Comparison of ENCODE assay signal across 8 mouse cellular contexts in genomic region chr17:27051514-27051913, GRCm38 (mm10). TPM values are rescaled to one million over a fixed set of nuclear protein-coding genes. Genes with fewer than 3 reads are reported as not detected.
DNase-seq lines count a peak whose midpoint lies in the region; ATAC-seq and TF ChIP-seq lines count a peak whose summit lies in the region.

No protein-coding gene starts in this region.

- TF ChIP-seq CTCF in intestine, postnatal 0 days (IDR thresholded peaks at IDR 0.05; ENCODE audit: low read depth) = no peak

- H3K9me3 ChIP-seq in embryonic facial prominence, embryonic 10.5 days = no peaks in the 10 kb centered on the region
- no peaks in the 10 kb centered on the region for H3K9me3 ChIP-seq in intestine, postnatal 0 days (ENCODE audit: control insufficient read depth)

- peaks cover 37% of the 10 kb centered on the region for H3K4me1 ChIP-seq in embryonic facial prominence, embryonic 10.5 days
- H3K4me1 ChIP-seq in intestine, postnatal 0 days (replicated peaks; ENCODE audit: control insufficient read depth, insufficient read depth, low read length) = peaks cover 20% of the 10 kb centered on the region; the same call in 1 of the 2 replicates

- H3K27ac ChIP-seq in embryonic facial prominence, embryonic 10.5 days (replicated peaks) = peak overlapping the region; percentile 76
- H3K27ac ChIP-seq in intestine, postnatal 0 days (ENCODE audit: low read depth, low read length) = peak overlapping the region; percentile 28

- WGBS in embryonic facial prominence, embryonic 10.5 days = 34% methylated on average over 11 of the region's 11 CpGs
- WGBS in intestine, postnatal 0 days = 20% methylated on average over 9 of the region's 11 CpGs

- H3K4me2 ChIP-seq in intestine, postnatal 0 days (replicated peaks; ENCODE audit: low read depth) = peak overlapping the region; percentile 61

- 0 out of 2 replicates have a peak overlapping the region, but pooled peaks have one; percentile 24 for H3K4me3 ChIP-seq in embryonic facial prominence, embryonic 10.5 days
- peak overlapping the region; percentile 29 for H3K4me3 ChIP-seq in intestine, postnatal 0 days (ENCODE audit: low read depth, low read length)

- peak overlapping the region; percentile 26; the same call in 1 of the 2 replicates for H3K9ac ChIP-seq in intestine, postnatal 0 days (ENCODE audit: low read depth, low read length)

- H3K27me3 ChIP-seq in embryonic facial prominence, embryonic 10.5 days (replicated peaks; ENCODE audit: low read depth, poor library complexity, severe bottlenecking) = peaks cover 8% of the 10 kb centered on the region
- no peaks in the 10 kb centered on the region for H3K27me3 ChIP-seq in intestine, postnatal 0 days (replicated peaks; ENCODE audit: control insufficient read depth, insufficient read depth, low read length)

- DNase-seq in heart, adult 11 months = peak; percentile 97
- no peak for DNase-seq in heart, adult 8-10 months (ENCODE audit: low spot score)
- DNase-seq in embryonic facial prominence, embryonic 10.5 days (ENCODE audit: low spot score) = peak; percentile 53
- peak; percentile 76 for DNase-seq in lung, postnatal 14 days
- DNase-seq in layer of hippocampus, adult 8-10 months (ENCODE audit: low spot score in 2 of 2) = no peak

- no peaks in the 10 kb centered on the region for H3K36me3 ChIP-seq in embryonic facial prominence, embryonic 10.5 days (replicated peaks)
- no peaks in the 10 kb centered on the region for H3K36me3 ChIP-seq in intestine, postnatal 0 days (ENCODE audit: control insufficient read depth, insufficient read depth)

- no peak for ATAC-seq in intestine, postnatal 0 days
- ATAC-seq in inflammation-experienced regulatory T-cells, adult 6 months = no peak
- no peak for ATAC-seq in cerebellum, adult (ENCODE audit: insufficient number of reproducible peaks, low FRiP score, low TSS enrichment)

RNA-seq across cellular contexts. Expression of gene Itpr3, which starts 5.6 kb away (rescaled TPM):
- 1 to 10 TPM; 5.0 to 8.7 (median 6.8) TPM for total RNA-seq in heart, adult 8-10 months (2022)
- 2.3 and 4.0 TPM in 2 replicates for polyA plus RNA-seq in embryonic facial prominence, embryonic 10.5 days (2016; fragmentation: Nextera tagmentation; extraction: Ambion mirVana)
- 6.1 and 7.2 TPM in 2 replicates for polyA plus RNA-seq in intestine, postnatal 0 days (2015; fragmentation: Nextera tagmentation; extraction: Ambion mirVana)
- 1 to 10 TPM; 3.9 to 8.2 (median 7.1) TPM for polyA plus RNA-seq in inflammation-experienced regulatory T-cells, adult 6 months (2017; shearing (Covaris generic))
- total RNA-seq in layer of hippocampus, adult 8-10 months (2022) = 1 to 10 TPM; 3.0 to 4.8 (median 3.7) TPM

RNA-seq across cellular contexts. Expression of gene Bak1, which starts 22.7 kb away (rescaled TPM):
- 10 to 100 TPM; 11.0 to 15.9 (median 13.7) TPM for total RNA-seq in heart, adult 8-10 months (2022)
- 2.8 and 3.3 TPM in 2 replicates for polyA plus RNA-seq in embryonic facial prominence, embryonic 10.5 days (2016; fragmentation: Nextera tagmentation; extraction: Ambion mirVana)
- polyA plus RNA-seq in intestine, postnatal 0 days (2015; fragmentation: Nextera tagmentation; extraction: Ambion mirVana) = 18.1 and 18.2 TPM in 2 replicates
- 10 to 100 TPM in 1 of 3 experiments, 1 to 10 TPM in 2; 5.1 to 23.3 (median 6.8) TPM for polyA plus RNA-seq in inflammation-experienced regulatory T-cells, adult 6 months (2017; shearing (Covaris generic))
- 10 to 100 TPM; 11.6 to 15.9 (median 13.7) TPM for total RNA-seq in layer of hippocampus, adult 8-10 months (2022)

Comparison
In these comparisons a context has a peak if more than half of its experiments do, and no peak if none do; other contexts are left out.
1. DNase-seq: peak in heart, adult 11 months (single experiment), embryonic facial prominence, embryonic 10.5 days (single experiment) and lung, postnatal 14 days (single experiment); none in heart, adult 8-10 months (single experiment) and layer of hippocampus, adult 8-10 months (0 of 2).